8 mouse cellular contexts compared by ENCODE assay signal in genomic region chr7:122969231-122970032, GRCm38 (mm10). TPM values are rescaled to one million over a fixed set of nuclear protein-coding genes. Genes with fewer than 3 reads are reported as not detected.
DNase-seq lines count a peak whose midpoint lies in the region; ATAC-seq and TF ChIP-seq lines count a peak whose summit lies in the region.

No protein-coding gene starts in this region.

- H3K4me1 ChIP-seq in MEL (ENCODE audit: control insufficient read depth in 1 of 2, insufficient read depth in 2 of 2, low read length in 2 of 2) = peaks cover 11% of the 10 kb centered on the region in 2 experiments
- no peaks in the 10 kb centered on the region; the same call in 1 of the 2 replicates for H3K4me1 ChIP-seq in cerebellum, adult 2 months (ENCODE audit: control insufficient read depth, insufficient read depth, low read length)
- H3K4me1 ChIP-seq in hindbrain, embryonic 10.5 days (replicated peaks) = peaks cover 34% of the 10 kb centered on the region
- H3K4me1 ChIP-seq in lung, postnatal 0 days (ENCODE audit: insufficient read depth, low read depth, low read length) = peaks cover 7% of the 10 kb centered on the region; the same call in 1 of the 2 replicates

- peak in 1 of 2 experiments; percentile 43; a peak in 2 of 4 replicates for TF ChIP-seq EP300 in MEL (IDR thresholded peaks at IDR 0.05; ENCODE audit: low read depth in 1 of 2, low read length in 2 of 2)
- no peak for TF ChIP-seq EP300 in lung, postnatal 0 days (IDR thresholded peaks at IDR 0.05)

- no peaks in the 10 kb centered on the region for H3K27me3 ChIP-seq in MEL (ENCODE audit: control insufficient read depth in 1 of 2, insufficient read depth in 2 of 2, low read length in 2 of 2)
- no peaks in the 10 kb centered on the region for H3K27me3 ChIP-seq in cerebellum, adult 2 months (ENCODE audit: control insufficient read depth, insufficient read depth, low read length)
- no peaks in the 10 kb centered on the region for H3K27me3 ChIP-seq in hindbrain, embryonic 10.5 days (ENCODE audit: insufficient read depth, poor library complexity, severe bottlenecking)
- no peaks in the 10 kb centered on the region for H3K27me3 ChIP-seq in lung, postnatal 0 days (replicated peaks; ENCODE audit: insufficient read depth, low read length)

- peak overlapping the region; percentile 79 for H3K27ac ChIP-seq in MEL (ENCODE audit: control insufficient read depth, low read depth, low read length)
- peak overlapping the region; percentile 94 for H3K27ac ChIP-seq in cerebellum, adult 2 months (ENCODE audit: insufficient read depth, low read length)
- H3K27ac ChIP-seq in hindbrain, embryonic 10.5 days = peak overlapping the region; percentile 100
- H3K27ac ChIP-seq in lung, postnatal 0 days (ENCODE audit: low read length) = peak overlapping the region; percentile 96

- peak overlapping the region; percentile 73 for H3K4me2 ChIP-seq in lung, postnatal 0 days (replicated peaks; ENCODE audit: low read depth, low read length)

- under 1% methylated on average over 62 of the region's 62 CpGs for WGBS in cerebellum, adult 2 months
- 1% methylated on average over 62 of the region's 62 CpGs for WGBS in hindbrain, embryonic 10.5 days
- 4% methylated on average over 61 of the region's 62 CpGs for WGBS in lung, postnatal 0 days

- TF ChIP-seq RAD21 in MEL (IDR thresholded peaks at IDR 0.05; ENCODE audit: low read depth, low read length) = no peak

- H3K9ac ChIP-seq in MEL (ENCODE audit: control insufficient read depth, low read depth, low read length, poor library complexity, severe bottlenecking) = peak overlapping the region; percentile 100
- peak overlapping the region; percentile 100 for H3K9ac ChIP-seq in lung, postnatal 0 days (replicated peaks; ENCODE audit: low read depth)

- TF ChIP-seq CTCF in MEL (IDR thresholded peaks at IDR 0.05 in 2 of 3, conservative IDR thresholded peaks at IDR 0.05 in 1 of 3; ENCODE audit: control insufficient read depth in 1 of 3, insufficient read depth in 1 of 3, low read depth in 2 of 3, low read length in 3 of 3, poor library complexity in 1 of 3, severe bottlenecking in 1 of 3) = peak in 2 of 3 experiments; percentile 47 to 60; a peak in 4 of 6 replicates
- no peak for TF ChIP-seq CTCF in cerebellum, adult 2 months (IDR thresholded peaks at IDR 0.05; ENCODE audit: borderline replicate concordance, insufficient read depth, low read depth, low read length)
- peak; percentile 58 for TF ChIP-seq CTCF in lung, postnatal 0 days (IDR thresholded peaks at IDR 0.05)

- peak; percentile 73 to 85; a peak in 3 of 4 replicates for TF ChIP-seq POLR2A in MEL (IDR thresholded peaks at IDR 0.05; ENCODE audit: control insufficient read depth in 1 of 2, insufficient read depth in 1 of 2, low read depth in 1 of 2, low read length in 2 of 2, poor library complexity in 1 of 2)
- peak; percentile 82 for TF ChIP-seq POLR2A in cerebellum, adult 2 months (IDR thresholded peaks at IDR 0.05; ENCODE audit: borderline replicate concordance, insufficient read depth, low read length)

- peaks cover 4 to 26% of the 10 kb centered on the region in 2 experiments; a peak in 3 of 4 replicates for H3K36me3 ChIP-seq in MEL (ENCODE audit: control insufficient read depth in 1 of 2, insufficient read depth in 2 of 2, low read length in 2 of 2)
- H3K36me3 ChIP-seq in hindbrain, embryonic 10.5 days = peaks cover 28% of the 10 kb centered on the region
- H3K36me3 ChIP-seq in lung, postnatal 0 days (ENCODE audit: insufficient read depth, low read length) = no peaks in the 10 kb centered on the region

- DNase-seq in MEL (ENCODE audit: low read depth, low spot score) = peak; percentile 96
- peak; percentile 93 to 95 for DNase-seq in cerebellum, adult 2 months
- peak; percentile 97 for DNase-seq in forelimb bud, embryonic 11.5 days (ENCODE audit: low read depth, low spot score)
- DNase-seq in hindbrain, embryonic 10.5 days (ENCODE audit: low spot score) = peak; percentile 94
- peak; percentile 95 for DNase-seq in layer of hippocampus, adult 9-11 months
- DNase-seq in lung, postnatal 0 days (ENCODE audit: low spot score) = peak; percentile 95
- peak; percentile 90 for DNase-seq in ovary, postnatal 14 days (ENCODE audit: low spot score)
- peak; percentile 97 for DNase-seq in thymus, postnatal 14 days

- peaks cover 42% of the 10 kb centered on the region for H3K79me2 ChIP-seq in MEL (ENCODE audit: control insufficient read depth, insufficient read depth, low read length, poor library complexity)

- ATAC-seq in lung, postnatal 0 days = peak; percentile 99

- peak overlapping the region; percentile 84 to 95 for H3K4me3 ChIP-seq in MEL (ENCODE audit: control insufficient read depth in 1 of 2, insufficient read depth in 1 of 2, low read depth in 2 of 2, low read length in 2 of 2)
- H3K4me3 ChIP-seq in cerebellum, adult 2 months (replicated peaks; ENCODE audit: insufficient read depth, low read depth, low read length) = peak overlapping the region; percentile 86
- H3K4me3 ChIP-seq in hindbrain, embryonic 10.5 days = peak overlapping the region; percentile 100
- H3K4me3 ChIP-seq in lung, postnatal 0 days (ENCODE audit: low read depth, low read length) = peak overlapping the region; percentile 99

- no peaks in the 10 kb centered on the region for H3K9me3 ChIP-seq in MEL (replicated peaks; ENCODE audit: insufficient read depth, low read length)
- H3K9me3 ChIP-seq in hindbrain, embryonic 10.5 days = no peaks in the 10 kb centered on the region
- H3K9me3 ChIP-seq in lung, postnatal 0 days (ENCODE audit: low read length) = no peaks in the 10 kb centered on the region

TF ChIP-seq in MEL, 35 proteins besides CTCF, POLR2A, EP300 and RAD21:
- TF ChIP-seq RCOR1 (IDR thresholded peaks at IDR 0.05; ENCODE audit: low read depth, low read length) (no peak), CHD2 (IDR thresholded peaks at IDR 0.05; ENCODE audit: low read length) (no peak), CHD1 (IDR thresholded peaks at IDR 0.05; ENCODE audit: low read depth, low read length) (peak; percentile 98), MAX (IDR thresholded peaks at IDR 0.05; ENCODE audit: low read length) (peak; percentile 94), SMC3 (IDR thresholded peaks at IDR 0.05; ENCODE audit: low read depth, low read length) (0 out of 2 replicates have a peak, but pooled peaks have one; percentile 17), GABPA (IDR thresholded peaks at IDR 0.05; ENCODE audit: low read depth, low read length) (no peak), MYC (IDR thresholded peaks at IDR 0.05; ENCODE audit: low read depth, low read length) (peak; percentile 41; the same call in 1 of the 2 replicates), MEF2A (IDR thresholded peaks at IDR 0.05; ENCODE audit: extremely low read depth, insufficient replicate concordance, low read depth, low read length, poor library complexity, severe bottlenecking) (no peak), USF2 (IDR thresholded peaks at IDR 0.05; ENCODE audit: borderline replicate concordance in 1 of 2, insufficient read depth in 1 of 2, low read depth in 1 of 2, low read length in 2 of 2) (peak in 1 of 2 experiments; percentile 86; a peak in 2 of 4 replicates), ETS1 (IDR thresholded peaks at IDR 0.05; ENCODE audit: low read depth, low read length) (peak; percentile 54; the same call in 1 of the 2 replicates), ZNF384 (IDR thresholded peaks at IDR 0.05; ENCODE audit: low read depth, low read length) (0 out of 2 replicates have a peak, but pooled peaks have one; percentile 33), MAZ (IDR thresholded peaks at IDR 0.05; ENCODE audit: low read depth, low read length) (peak; percentile 92), NRF1 (IDR thresholded peaks at IDR 0.05; ENCODE audit: insufficient read depth, low read depth, low read length, poor library complexity, severe bottlenecking) (peak; percentile 64), ELF1 (IDR thresholded peaks at IDR 0.05; ENCODE audit: low read depth, low read length) (peak; percentile 27; the same call in 1 of the 2 replicates), TBP (IDR thresholded peaks at IDR 0.05; ENCODE audit: low read depth, low read length) (peak; percentile 50), POLR2AphosphoS2 (IDR thresholded peaks at IDR 0.05; ENCODE audit: low read length) (peak; percentile 88), HCFC1 (IDR thresholded peaks at IDR 0.05; ENCODE audit: low read depth, low read length) (peak; percentile 77), ZKSCAN1 (IDR thresholded peaks at IDR 0.05; ENCODE audit: low read depth, low read length) (no peak), NELFE (IDR thresholded peaks at IDR 0.05; ENCODE audit: low read depth, low read length) (peak; percentile 88), TCF12 (IDR thresholded peaks at IDR 0.05; ENCODE audit: low read depth, low read length) (peak; percentile 70), MXI1 (IDR thresholded peaks at IDR 0.05; ENCODE audit: low read depth, low read length) (peak; percentile 92), BHLHE40 (IDR thresholded peaks at IDR 0.05; ENCODE audit: borderline replicate concordance, low read depth, low read length) (peak; percentile 78; the same call in 1 of the 2 replicates), ZC3H11A (IDR thresholded peaks at IDR 0.05; ENCODE audit: low read depth, low read length) (no peak), ZMIZ1 (IDR thresholded peaks at IDR 0.05; ENCODE audit: low read depth, low read length) (peak; percentile 86), USF1 (IDR thresholded peaks at IDR 0.05; ENCODE audit: low read depth, low read length) (peak; percentile 98), SIN3A (IDR thresholded peaks at IDR 0.05; ENCODE audit: low read length) (peak; percentile 63)

RNA-seq across cellular contexts. Expression of gene Rbbp6, which starts 3.9 kb away (rescaled TPM):
- 22.7 and 25.6 TPM in 2 replicates for total RNA-seq in MEL (2012; rRNA removed)
- 10 to 100 TPM in 1 of 2 experiments, not detected in 1; 70.6 TPM for polyA plus RNA-seq in MEL (2012; ENCODE audit: insufficient read depth in 1 of 2, insufficient read length in 2 of 2, low read depth in 1 of 2, low replicate concordance in 2 of 2, missing spikeins in 1 of 2)
- 54.5 and 56.8 TPM in 2 replicates for polyA plus RNA-seq in cerebellum, adult 2 months (2012; rRNA removed)
- 20.2 and 26.2 TPM in 2 replicates for polyA plus RNA-seq in hindbrain, embryonic 10.5 days (2016; fragmentation: Nextera tagmentation; extraction: Ambion mirVana)
- 18.3 and 19.6 TPM in 2 replicates for polyA plus RNA-seq in lung, postnatal 0 days (2015; fragmentation: Nextera tagmentation; extraction: Ambion mirVana)

Comparison
In these comparisons a context has a peak if more than half of its experiments do, and no peak if none do; other contexts are left out.
1. Peak in every context shown above with its lines: DNase-seq, ATAC-seq, H3K4me3 ChIP-seq and H3K27ac ChIP-seq.